Mouse (Mus musculus) lung, adult 2 months (tissue): ENCODE data around the gene Ces5a. TPM values are rescaled to one million over a fixed set of nuclear protein-coding genes. Genes with fewer than 3 reads are reported as not detected.
A peak's percentile ranks its signal among the peaks of the same experiment; 100 is the strongest.
"Not testable (repeated sequence)": the region's sequence is repeated elsewhere in the genome, so short reads cannot be mapped to it uniquely, and the experiment has no call there.

Experiments
- DNase-seq: peaks from one replicate; pipeline ENCODE4 v3.0.0; 2022
- H3K4me1 ChIP-seq: fragments of 200-500 bp; 2 replicates; pipeline ENCODE4 v1.6.1; 2011; ENCODE audit warnings: low read length; ENCODE audit not compliant: control insufficient read depth, insufficient read depth
- H3K4me3 ChIP-seq: fragments of 200-500 bp; replicated peaks from 2 replicates; pipeline ENCODE3; 2011; ENCODE audit warnings: low read depth, mild to moderate bottlenecking, control low read depth, low read length; ENCODE audit errors: extremely low read depth
- CTCF ChIP-seq: fragments of 200-500 bp; IDR thresholded peaks from 2 replicates; pipeline ENCODE4 v1.5.1; 2011; ENCODE audit warnings: mild to moderate bottlenecking, low read length, control low read depth; ENCODE audit not compliant: insufficient read depth
- POLR2A ChIP-seq: fragments of 200-500 bp; IDR thresholded peaks from 2 replicates; pipeline ENCODE4 v1.6.1; 2011; ENCODE audit warnings: low read depth, mild to moderate bottlenecking, control low read depth, low read length, borderline replicate concordance; ENCODE audit errors: extremely low read depth
- WGBS: fragments of 180-500 bp; shearing (Covaris S2); methylation state at CpG from one replicate; pipeline ENCODE4 v1.1.7; 2018; 5-methylcytosine and 5-hydroxymethylcytosine counted together
- polyA plus RNA-seq: library from polyadenylated mRNA; depleted of rRNA; stranded (reverse); fragments of >200 nt; gene quantifications from 2 replicates; pipeline ENCODE4 v1.2.3, GENCODE M21; 2012; rRNA removed

Gene Ces5a
- polyA plus RNA-seq, 1 experiment: not detected

DNA sequence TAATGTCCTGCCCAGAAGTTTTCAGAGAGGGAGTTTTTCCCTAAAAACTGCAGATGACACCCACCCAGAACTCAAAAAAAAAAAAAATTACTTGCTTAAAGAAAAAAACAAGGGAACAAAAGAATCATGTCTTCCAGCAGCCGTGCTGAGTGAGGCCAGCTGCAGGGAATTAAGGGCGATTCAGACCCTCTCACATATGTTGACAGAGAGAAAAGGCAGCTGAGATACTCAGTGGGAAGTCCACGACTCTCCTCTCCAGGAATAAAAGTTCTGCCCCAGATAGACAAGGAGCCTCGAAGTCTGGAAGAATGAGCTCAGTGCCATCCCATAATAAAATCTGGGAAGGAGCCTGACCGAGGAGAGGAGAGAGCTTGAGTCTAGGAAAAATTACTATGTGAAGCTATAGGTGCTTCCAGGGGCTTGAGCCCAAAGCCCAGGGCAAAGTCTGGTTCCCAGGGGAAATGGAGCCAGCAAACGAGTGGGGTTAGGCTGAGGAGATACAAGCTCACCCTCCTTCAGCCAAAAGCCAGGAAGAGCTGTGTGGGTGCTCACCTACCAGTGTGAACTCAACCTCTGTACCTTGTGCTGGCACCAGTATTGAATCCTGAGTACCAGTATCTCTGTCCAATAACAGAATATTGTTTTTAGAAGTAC, 27.1 kb upstream of the Ces5a start:
- no peak for DNase-seq
- TF ChIP-seq CTCF (no peak), POLR2A (no peak)
- no peaks in the 10 kb centered on the region for H3K4me1 ChIP-seq
- WGBS: 33% methylated on average over 6 of the region's 6 CpGs
- H3K4me3 ChIP-seq: no peak overlapping the region

DNA sequence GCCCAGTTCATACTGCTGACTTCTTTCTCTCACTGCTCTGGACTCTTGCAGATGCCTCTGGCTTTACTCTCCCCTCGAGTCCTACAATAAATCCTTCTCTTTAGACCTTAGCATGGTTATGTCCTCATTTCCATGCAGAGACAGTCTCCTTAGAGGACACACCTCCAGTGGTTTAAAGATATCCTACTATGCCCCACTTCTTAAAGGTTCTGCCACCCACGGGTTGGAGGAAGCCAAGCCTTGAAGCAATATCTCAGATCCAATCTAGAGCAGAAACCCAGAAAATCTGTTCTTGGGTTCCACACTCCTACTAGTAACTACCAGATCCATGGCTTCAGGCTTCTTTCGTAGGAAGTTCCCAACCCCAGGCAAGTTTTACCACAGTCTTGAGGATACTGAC, 25.6 kb upstream of the Ces5a start:
- DNase-seq: no peak
- Histone ChIP-seq H3K4me3 (no peak overlapping the region), H3K4me1 (no peaks in the 10 kb centered on the region)
- no peak for TF ChIP-seq POLR2A
- TF ChIP-seq CTCF: no peak
- 74% methylated on average over 3 of the region's 3 CpGs for WGBS

DNA sequence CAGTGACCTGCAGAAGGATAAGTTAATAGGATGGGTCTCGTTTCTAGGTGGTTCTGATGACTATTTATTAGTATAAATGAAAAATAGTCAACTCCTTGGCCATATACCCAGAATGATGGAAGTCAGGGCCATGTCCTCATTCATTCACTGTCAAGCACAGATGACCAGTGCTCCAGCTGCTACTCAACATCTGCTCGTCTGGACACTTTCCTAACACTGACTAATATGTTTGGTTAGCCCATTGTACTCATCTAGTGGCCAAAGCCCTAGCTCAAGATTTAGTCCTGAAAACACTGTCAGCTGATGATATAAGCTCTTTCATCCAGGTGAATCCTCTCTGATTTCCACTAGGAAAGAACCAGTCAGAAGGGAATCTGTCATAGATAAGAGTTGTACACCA, 24.1 kb upstream of the Ces5a start:
- 52% methylated on average over 2 of the region's 2 CpGs for WGBS
- DNase-seq: no peak
- H3K4me1 ChIP-seq: no peaks in the 10 kb centered on the region
- TF ChIP-seq CTCF (no peak), POLR2A (no peak)
- H3K4me3 ChIP-seq: no peak overlapping the region

DNA sequence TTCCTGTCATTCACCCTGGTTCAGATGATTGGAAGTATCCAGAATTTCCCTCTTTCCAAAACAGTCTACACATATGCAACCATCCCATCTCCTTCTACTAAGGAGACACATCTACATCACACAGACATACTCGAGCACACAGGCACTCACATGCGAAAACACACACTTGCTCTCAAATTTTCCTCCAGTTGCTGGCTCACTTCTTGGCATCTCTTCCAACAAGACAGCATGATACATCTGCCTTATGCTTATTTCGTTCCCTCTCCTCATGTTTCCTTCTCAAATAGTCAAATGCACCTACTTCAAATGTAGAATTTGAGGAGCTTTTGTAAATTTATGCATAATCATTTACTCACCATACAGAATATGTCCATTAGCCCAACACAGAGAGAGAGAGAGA, 33.0 kb downstream of the Ces5a start:
- no peaks in the 10 kb centered on the region for H3K4me1 ChIP-seq
- TF ChIP-seq CTCF (no peak), POLR2A (no peak)
- WGBS: 67% methylated on average over 3 of the region's 3 CpGs
- H3K4me3 ChIP-seq: no peak overlapping the region
- no peak for DNase-seq

DNA sequence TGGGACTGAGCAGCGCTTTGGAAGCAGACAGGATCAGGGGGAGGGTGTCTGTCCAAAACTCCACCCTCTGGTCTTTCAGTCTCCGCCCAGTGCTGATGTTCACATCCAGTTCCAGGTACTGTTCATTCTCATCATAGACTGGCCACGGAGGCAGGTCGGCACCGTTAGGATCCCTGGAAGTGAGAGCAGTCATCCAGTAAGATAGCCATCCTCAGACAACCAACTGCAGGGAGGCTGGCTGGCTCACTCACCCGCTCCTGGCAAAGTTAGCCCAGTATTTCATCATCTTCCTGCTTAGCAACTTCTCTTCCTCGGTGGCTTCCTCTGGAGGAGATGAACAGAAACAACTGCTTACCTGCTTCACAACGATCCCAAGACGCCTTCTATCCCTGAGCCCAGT, 36.2 kb downstream of the Ces5a start:
- no peak for DNase-seq
- WGBS: 35% methylated on average over 9 of the region's 9 CpGs
- Histone ChIP-seq H3K4me3 (no peak overlapping the region), H3K4me1 (no peaks in the 10 kb centered on the region)
- no peak for TF ChIP-seq CTCF
- no peak for TF ChIP-seq POLR2A

DNA sequence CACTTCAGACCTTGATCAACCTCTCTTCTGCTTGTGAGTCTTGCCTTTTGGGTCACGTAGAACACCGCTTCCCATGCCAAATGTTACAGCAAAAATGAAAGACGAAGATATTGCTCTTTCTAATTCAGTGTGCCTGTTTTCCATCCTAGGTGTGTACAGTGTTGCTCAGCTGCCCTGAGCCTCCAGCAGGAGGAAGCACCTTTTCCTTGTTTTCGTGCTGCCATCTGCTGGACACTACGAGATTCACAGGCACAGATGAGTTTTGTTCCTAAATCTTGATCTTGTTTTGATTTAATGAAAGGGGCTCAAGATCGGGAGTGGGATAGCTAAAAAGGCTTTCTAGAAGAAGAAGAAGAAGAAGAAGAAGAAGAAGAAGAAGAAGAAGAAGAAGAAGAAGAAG, 40.3 kb downstream of the Ces5a start:
- TF ChIP-seq POLR2A (no peak), CTCF (peak; percentile 88)
- peak; percentile 15 for DNase-seq
- no peaks in the 10 kb centered on the region for H3K4me1 ChIP-seq
- 16% methylated on average over 6 of the region's 6 CpGs for WGBS
- H3K4me3 ChIP-seq: no peak overlapping the region

DNA sequence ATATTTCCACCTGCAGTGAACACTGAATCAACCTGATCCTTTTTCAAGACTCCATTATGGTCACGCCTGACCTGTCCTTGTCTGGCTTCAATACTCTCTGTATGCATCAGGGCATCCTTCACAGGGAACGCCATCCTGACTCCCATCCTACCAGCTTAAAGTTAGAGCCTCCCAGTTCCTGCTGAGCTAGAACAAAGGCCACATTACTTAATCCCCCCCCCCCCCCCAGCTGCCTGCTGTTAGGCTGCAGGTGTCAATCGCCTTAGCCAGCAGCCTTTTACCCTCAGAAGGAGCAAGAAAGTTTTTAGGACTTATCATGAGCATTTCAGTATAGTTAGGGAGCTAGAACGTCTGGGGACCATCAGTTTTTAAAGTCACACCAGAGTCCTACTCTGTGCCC, 46.9 kb downstream of the Ces5a start:
- WGBS: 26% methylated on average over 4 of the region's 4 CpGs

DNA sequence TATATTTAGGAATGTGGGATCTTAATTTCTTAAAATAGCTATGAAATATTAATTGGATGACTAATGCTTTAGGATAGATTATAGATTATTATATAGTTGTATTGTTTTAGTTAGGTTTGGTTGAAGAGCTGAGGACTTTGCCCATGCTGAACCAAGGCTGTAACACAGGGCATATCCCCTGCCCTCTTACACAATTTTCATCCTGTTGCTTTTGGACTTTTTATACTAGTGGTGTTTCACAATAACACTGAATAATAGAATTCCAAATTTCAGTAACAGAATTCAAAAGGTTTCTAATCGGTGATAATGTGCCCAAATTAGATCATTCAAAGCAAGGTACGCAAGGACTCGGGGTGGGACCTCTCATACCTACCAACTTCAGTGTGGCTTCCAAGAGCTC, 57.4 kb downstream of the Ces5a start:
- Histone ChIP-seq H3K4me1 (no peaks in the 10 kb centered on the region), H3K4me3 (no peak overlapping the region)
- WGBS: 94% methylated on average over 3 of the region's 3 CpGs
- no peak for TF ChIP-seq CTCF
- TF ChIP-seq POLR2A: no peak
- DNase-seq: no peak

More for the DNA sequence above, 46.9 kb downstream of the Ces5a start:
- DNase-seq: no peak
- Histone ChIP-seq H3K4me3 (no peak overlapping the region), H3K4me1 (no peaks in the 10 kb centered on the region)
- no peak for TF ChIP-seq CTCF
- no peak for TF ChIP-seq POLR2A

DNA sequence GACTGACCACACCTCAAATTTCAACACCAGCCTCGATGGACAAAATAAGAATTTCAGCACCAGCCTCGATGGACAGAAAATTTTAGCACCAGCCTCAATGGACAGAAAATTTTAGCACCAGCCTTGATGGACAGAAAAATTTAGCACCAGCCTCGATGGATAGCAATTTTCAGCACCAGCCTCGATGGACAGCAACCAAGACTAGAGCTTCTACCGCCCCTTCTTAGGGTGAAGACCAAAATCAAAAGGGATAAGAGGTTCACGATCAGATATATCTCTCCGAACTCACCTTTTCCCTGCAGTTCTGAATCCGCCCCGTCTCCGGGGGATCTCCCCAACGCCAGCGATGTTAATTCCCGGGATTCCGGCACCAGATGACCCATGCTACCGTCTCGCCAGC, 65.9 kb downstream of the Ces5a start:
- H3K4me3 ChIP-seq, DNase-seq, H3K4me1 ChIP-seq: not testable (repeated sequence)
- 80% methylated on average over 16 of the region's 16 CpGs for WGBS

DNA sequence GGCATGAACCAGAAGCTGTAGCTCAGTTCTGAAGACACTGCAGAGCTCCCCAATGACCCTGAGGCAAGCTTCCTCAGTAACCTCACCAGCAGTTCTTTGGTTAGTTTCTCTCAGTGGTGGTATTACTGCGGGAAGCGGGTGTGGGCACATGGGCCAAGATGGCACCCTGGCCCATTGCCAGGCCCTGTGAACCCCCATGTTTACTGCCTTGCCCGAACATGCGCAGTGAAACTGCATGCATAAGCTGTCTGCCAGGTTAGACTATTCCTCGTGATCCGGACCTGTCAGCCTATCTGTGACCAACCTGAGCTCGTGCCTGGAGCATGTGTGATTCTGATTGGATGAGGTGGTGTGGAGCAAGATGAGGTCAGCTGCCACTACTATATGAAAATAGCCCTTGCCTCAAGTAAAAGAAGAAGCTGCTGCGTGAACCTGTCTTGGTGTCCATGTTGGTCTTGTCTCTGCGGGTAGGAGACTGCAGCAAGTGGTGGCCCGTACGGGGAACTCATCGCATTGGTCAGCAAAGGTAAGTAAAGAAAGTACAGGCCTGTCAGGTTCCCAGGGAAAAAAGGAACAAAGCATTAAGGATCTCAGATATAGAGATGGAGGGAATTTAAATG, 81.3 kb downstream of the Ces5a start:
- WGBS: 92% methylated on average over 12 of the region's 12 CpGs
- DNase-seq: no peak
- Histone ChIP-seq H3K4me1 (no peaks in the 10 kb centered on the region), H3K4me3 (no peak overlapping the region)
- TF ChIP-seq POLR2A (no peak), CTCF (no peak)

Other genes with a start within 250 kb of the Ces5a start
- 1.7 and 2.4 TPM in 2 replicates for gene Ces1g, start 198.5 kb downstream of the Ces5a start, polyA plus RNA-seq
- gene Ces1h, start 156.1 kb downstream of the Ces5a start, polyA plus RNA-seq: 0.12 and 8.6 TPM in 2 replicates